Mouse (Mus musculus) myocyte (in vitro differentiated cells): ENCODE measurements at regions not wholly inside any gene's neighbourhood (a gene's known extent, or its start where the extent isn't known, plus 50 kb on each side); places are given as distances from the start of the nearest gene placed in this dataset.

Experiments used
- H3K27me3 ChIP-seq: one replicate; pipeline ENCODE4 v1.6.1; 2011; ENCODE audit not compliant: control insufficient read depth, insufficient read depth, insufficient read length
- H3K36me3 ChIP-seq: one replicate; pipeline ENCODE4 v1.6.1; 2011; ENCODE audit not compliant: control insufficient read depth, insufficient read depth
- H3K4me2 ChIP-seq: one replicate; pipeline ENCODE4 v1.6.1; 2011; ENCODE audit warnings: low read depth, control low read depth
- H3K4me3 ChIP-seq: one replicate; pipeline ENCODE4 v1.5.1; 2011; ENCODE audit warnings: mild to moderate bottlenecking, control low read depth, moderate library complexity
- H3K79me2 ChIP-seq: one replicate; pipeline ENCODE4 v1.6.1; 2011; ENCODE audit not compliant: control insufficient read depth, insufficient read depth
- H3ac ChIP-seq: one replicate; pipeline ENCODE4 v1.6.1; 2011; ENCODE audit not compliant: control insufficient read depth, insufficient read length
- CEBPB ChIP-seq: IDR thresholded peaks from 2 replicates; pipeline ENCODE4 v1.6.1; 2011; ENCODE audit warnings: mild to moderate bottlenecking, moderate library complexity; ENCODE audit not compliant: poor library complexity, insufficient read depth, severe bottlenecking
- E2F4 ChIP-seq: IDR thresholded peaks from one replicate; pipeline ENCODE4 v1.6.1; 2011; ENCODE audit warnings: mild to moderate bottlenecking, control low read depth, moderate library complexity; ENCODE audit not compliant: insufficient read depth
- MAX ChIP-seq: IDR thresholded peaks from one replicate; pipeline ENCODE4 v1.6.1; 2011; ENCODE audit warnings: low read depth, mild to moderate bottlenecking, control low read depth
- MYOD1 ChIP-seq, 3 experiments: IDR thresholded peaks; one replicate each; pipeline ENCODE4 v1.6.1; 2011; ENCODE audit warnings: control low read depth in 2 of 3, low read depth in 2 of 3, mild to moderate bottlenecking in 2 of 3, moderate library complexity in 1 of 3; ENCODE audit not compliant: insufficient read length in 2 of 3, control insufficient read depth in 1 of 3
- MYOG ChIP-seq, 3 experiments: IDR thresholded peaks; one replicate each; pipeline ENCODE4 v1.6.1; 2011; ENCODE audit warnings: control low read depth in 2 of 3, low read depth in 2 of 3, mild to moderate bottlenecking in 2 of 3; ENCODE audit not compliant: insufficient read length in 2 of 3, control insufficient read depth in 1 of 3, insufficient read depth in 1 of 3
- POLR2A ChIP-seq: IDR thresholded peaks from one replicate; pipeline ENCODE4 v1.6.1; 2011; ENCODE audit warnings: low read depth, mild to moderate bottlenecking, control low read depth, moderate library complexity; ENCODE audit not compliant: insufficient read length
- POLR2AphosphoS2 ChIP-seq: IDR thresholded peaks from one replicate; pipeline ENCODE4 v1.6.1; 2011; ENCODE audit warnings: low read depth, control low read depth; ENCODE audit not compliant: insufficient read length
- REST ChIP-seq: IDR thresholded peaks from one replicate; pipeline ENCODE4 v1.6.1; 2011; ENCODE audit warnings: mild to moderate bottlenecking, control low read depth, moderate library complexity; ENCODE audit not compliant: insufficient read depth, insufficient read length
- SRF ChIP-seq: IDR thresholded peaks from one replicate; pipeline ENCODE4 v1.6.1; 2011; ENCODE audit warnings: low read depth; ENCODE audit not compliant: control insufficient read depth, insufficient read length
- TCF12 ChIP-seq: IDR thresholded peaks from one replicate; pipeline ENCODE4 v1.6.1; 2011; ENCODE audit warnings: mild to moderate bottlenecking, control low read depth; ENCODE audit not compliant: poor library complexity, insufficient read depth, severe bottlenecking
- TCF3 ChIP-seq: IDR thresholded peaks from one replicate; pipeline ENCODE4 v1.6.1; 2011; ENCODE audit warnings: low read depth, control low read depth; ENCODE audit not compliant: insufficient read length
- USF1 ChIP-seq: IDR thresholded peaks from one replicate; pipeline ENCODE4 v1.6.1; 2011; ENCODE audit warnings: low read depth, mild to moderate bottlenecking, control low read depth, moderate library complexity

DNA sequence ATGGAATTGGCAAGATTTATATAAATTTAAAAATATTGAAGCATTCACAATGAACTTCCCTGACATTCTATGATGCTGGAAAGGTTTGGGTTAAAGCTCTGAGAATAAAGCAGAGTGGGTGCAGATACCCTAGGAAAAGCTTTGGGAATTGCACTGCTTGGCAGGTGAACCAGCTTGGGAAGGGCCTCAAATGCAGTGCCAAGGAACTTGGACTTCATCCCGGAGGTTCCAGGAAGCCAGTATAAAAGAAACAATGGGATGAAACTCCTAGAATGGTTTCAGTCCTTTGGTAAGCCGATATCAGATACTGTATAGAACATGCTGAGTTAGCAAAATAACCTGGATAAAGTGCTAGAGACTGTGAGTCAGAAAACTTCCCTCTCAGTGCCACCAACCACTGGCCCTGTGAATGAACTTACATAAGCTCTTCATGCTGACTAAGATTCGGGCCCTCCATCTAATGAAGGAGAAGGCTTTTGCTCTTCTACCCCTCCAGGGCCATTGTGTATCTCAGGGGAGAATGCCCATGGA is 873.6 kb downstream of the Epha4 start:
- Histone ChIP-seq H3K79me2 (no peaks in the 10 kb centered on the region), H3ac (no peak overlapping the region), H3K4me2 (no peak overlapping the region), H3K36me3 (no peaks in the 10 kb centered on the region), H3K27me3 (no peaks in the 10 kb centered on the region), H3K4me3 (no peak overlapping the region)
- TF ChIP-seq USF1 (no peak), MAX (no peak), POLR2AphosphoS2 (no peak), E2F4 (no peak), MYOG (IDR thresholded peaks at IDR 0.05; ENCODE audit: control insufficient read depth in 1 of 3, insufficient read depth in 1 of 3, insufficient read length in 2 of 3, low read depth in 2 of 3) (no peak), TCF12 (no peak), CEBPB (no peak), REST (no peak)

DNA sequence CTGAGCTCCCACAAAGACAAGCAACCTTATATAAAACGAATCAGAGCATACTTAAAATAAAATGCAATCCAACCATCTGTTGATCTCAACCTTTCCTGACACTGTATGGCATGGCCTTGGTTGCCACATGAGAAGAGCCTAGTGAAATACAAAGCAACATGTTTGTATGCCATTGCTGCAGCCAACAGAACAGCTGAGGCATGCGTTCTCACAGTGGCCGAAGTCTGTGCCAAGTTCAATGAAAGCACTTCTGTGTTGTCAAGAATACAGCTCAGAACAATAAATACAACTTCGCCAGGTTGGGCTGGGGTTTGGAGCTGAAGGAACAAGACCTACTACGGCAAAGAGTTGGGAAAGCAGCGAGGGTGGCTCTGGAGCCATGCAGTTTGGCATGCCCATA is 872.2 kb downstream of the Epha4 start:
- no peaks in the 10 kb centered on the region for H3K79me2 ChIP-seq
- no peak overlapping the region for H3ac ChIP-seq
- no peaks in the 10 kb centered on the region for H3K27me3 ChIP-seq
- H3K4me2 ChIP-seq, result no peak overlapping the region
- TF ChIP-seq POLR2AphosphoS2 (no peak), E2F4 (no peak), MYOD1 (IDR thresholded peaks at IDR 0.05; ENCODE audit: control insufficient read depth in 1 of 3, insufficient read length in 2 of 3, low read depth in 2 of 3) (no peak)
- H3K4me3 ChIP-seq, result no peak overlapping the region
- H3K36me3 ChIP-seq, result no peaks in the 10 kb centered on the region

DNA sequence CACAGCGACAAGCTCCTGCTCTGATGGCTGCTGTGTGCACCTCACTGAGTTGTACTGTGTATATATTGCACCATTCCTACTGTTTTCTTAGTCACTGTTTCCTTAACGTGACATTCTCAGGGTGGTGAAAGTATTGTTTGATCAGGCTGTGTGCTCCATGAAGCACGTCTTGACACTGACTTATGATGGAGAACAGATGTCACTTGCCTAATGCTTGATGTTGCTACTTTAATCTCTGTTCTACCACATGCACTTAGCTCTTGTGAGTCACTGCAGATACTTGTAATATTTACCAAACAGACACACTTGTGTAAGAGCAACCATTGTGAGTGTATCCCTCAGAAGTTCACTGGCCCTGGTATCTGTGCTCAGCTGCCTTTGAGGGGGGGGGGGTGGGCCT is 870.0 kb downstream of the Epha4 start:
- Histone ChIP-seq H3K36me3 (no peaks in the 10 kb centered on the region), H3ac (no peak overlapping the region), H3K79me2 (no peaks in the 10 kb centered on the region), H3K4me3 (no peak overlapping the region), H3K4me2 (no peak overlapping the region), H3K27me3 (no peaks in the 10 kb centered on the region)
- TF ChIP-seq E2F4 (no peak), TCF12 (no peak), CEBPB (no peak), SRF (no peak), MYOG (IDR thresholded peaks at IDR 0.05; ENCODE audit: control insufficient read depth in 1 of 3, insufficient read depth in 1 of 3, insufficient read length in 2 of 3, low read depth in 2 of 3) (no peak), USF1 (no peak), TCF3 (no peak), POLR2A (no peak), MAX (no peak), REST (no peak), POLR2AphosphoS2 (no peak), MYOD1 (IDR thresholded peaks at IDR 0.05; ENCODE audit: control insufficient read depth in 1 of 3, insufficient read length in 2 of 3, low read depth in 2 of 3) (no peak)

DNA sequence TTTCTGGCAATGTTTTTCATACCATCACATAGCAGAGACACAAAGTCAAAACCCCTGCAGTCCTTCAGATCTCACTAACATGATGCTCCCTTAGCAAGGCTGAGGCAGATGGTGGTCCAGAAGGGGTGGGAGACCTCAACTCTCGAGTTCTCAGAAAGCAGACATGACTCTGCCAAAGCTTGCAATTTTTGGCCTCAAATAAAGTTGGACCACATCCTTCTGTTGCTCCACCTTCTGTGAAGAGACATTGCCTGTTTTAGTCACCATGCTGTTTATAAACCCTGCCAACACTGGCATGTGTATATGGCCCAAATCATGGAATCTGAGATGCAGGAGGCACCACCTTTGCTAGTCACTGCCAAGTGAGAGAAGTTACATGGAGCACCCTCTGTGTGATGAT is 860.1 kb downstream of the Epha4 start:
- no peaks in the 10 kb centered on the region for H3K79me2 ChIP-seq
- H3K4me3 ChIP-seq, result no peak overlapping the region
- no peaks in the 10 kb centered on the region for H3K27me3 ChIP-seq
- H3K36me3 ChIP-seq, result no peaks in the 10 kb centered on the region
- TF ChIP-seq TCF3 (no peak), USF1 (no peak), REST (no peak)
- no peak overlapping the region for H3ac ChIP-seq
- no peak overlapping the region for H3K4me2 ChIP-seq

DNA sequence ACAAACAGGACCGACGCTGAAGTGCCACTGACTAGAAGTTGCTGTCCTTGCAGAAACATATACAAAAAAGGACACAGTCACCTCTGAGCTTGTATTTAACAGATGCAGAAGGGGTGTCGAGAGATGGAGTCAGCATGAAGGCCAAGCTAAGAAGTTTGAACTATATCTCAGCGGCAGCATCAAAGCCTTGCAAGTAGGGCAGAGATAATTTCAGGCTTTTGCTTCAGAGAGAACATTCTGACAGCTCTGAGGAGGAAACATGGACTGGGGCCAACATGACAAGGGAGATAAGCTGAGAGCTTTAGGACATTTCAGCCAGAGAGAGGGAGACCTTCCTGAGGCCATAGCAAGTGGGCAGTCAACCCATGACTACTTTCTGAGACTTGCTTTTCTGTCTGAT is 856.7 kb downstream of the Epha4 start:
- no peak overlapping the region for H3K4me2 ChIP-seq
- no peaks in the 10 kb centered on the region for H3K79me2 ChIP-seq
- TF ChIP-seq TCF3 (no peak), MAX (no peak), POLR2A (no peak), TCF12 (no peak), MYOG (IDR thresholded peaks at IDR 0.05; ENCODE audit: control insufficient read depth in 1 of 3, insufficient read depth in 1 of 3, insufficient read length in 2 of 3, low read depth in 2 of 3) (no peak), E2F4 (no peak), CEBPB (no peak), REST (no peak), POLR2AphosphoS2 (no peak)
- H3K27me3 ChIP-seq, result no peaks in the 10 kb centered on the region
- no peak overlapping the region for H3ac ChIP-seq
- no peaks in the 10 kb centered on the region for H3K36me3 ChIP-seq
- no peak overlapping the region for H3K4me3 ChIP-seq

DNA sequence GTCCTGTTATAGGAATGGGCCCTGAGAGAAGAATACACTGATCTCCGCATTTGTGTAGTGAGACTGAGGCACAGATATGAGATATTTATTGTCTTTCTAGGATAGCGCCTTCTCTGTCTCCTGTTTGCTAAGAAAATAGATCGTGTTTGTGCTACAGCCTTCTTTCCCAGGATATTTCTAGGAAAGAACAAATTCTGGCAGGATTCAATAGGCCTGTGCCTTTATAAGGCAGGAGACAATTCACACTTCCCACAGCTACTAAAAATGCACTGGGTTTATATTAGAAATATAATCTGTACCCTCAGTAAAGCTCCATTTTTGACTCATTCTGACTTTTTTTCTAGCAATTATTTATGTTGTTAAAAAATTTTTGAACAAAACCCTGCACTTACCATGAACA is 854.7 kb downstream of the Epha4 start:
- Histone ChIP-seq H3K4me2 (no peak overlapping the region), H3ac (no peak overlapping the region), H3K79me2 (no peaks in the 10 kb centered on the region), H3K27me3 (no peaks in the 10 kb centered on the region), H3K4me3 (no peak overlapping the region), H3K36me3 (no peaks in the 10 kb centered on the region)
- TF ChIP-seq TCF12 (no peak), TCF3 (no peak), MYOD1 (IDR thresholded peaks at IDR 0.05; ENCODE audit: control insufficient read depth in 1 of 3, insufficient read length in 2 of 3, low read depth in 2 of 3) (no peak)
